Mouse (Mus musculus) kidney, postnatal 0 days (tissue): Measurements from ENCODE around the gene Samd4b. TPM values are rescaled to one million over a fixed set of nuclear protein-coding genes. Genes with fewer than 3 reads are reported as not detected.
A peak's percentile ranks its signal among the peaks of the same experiment; 100 is the strongest.
"Not testable (repeated sequence)": the region's sequence is repeated elsewhere in the genome, so short reads cannot be mapped to it uniquely, and the experiment has no call there.

Source experiments
- ATAC-seq: fragments of 200-750 bp; cut with Nextera tagmentation; replicated peaks from 2 replicates; pipeline ENCODE4 v1.8.0; 2017; ENCODE audit warnings: low read depth, moderate number of reproducible peaks, moderate TSS enrichment, moderate library complexity; ENCODE audit not compliant: low FRiP score
- DNase-seq: peaks from one replicate; pipeline ENCODE4 v3.0.0-alpha.2; 2016; ENCODE audit warnings: low spot score
- H3K27ac ChIP-seq: fragments of 300-500 bp; sonication (generic); 2 replicates; pipeline ENCODE4 v1.5.1; 2014; ENCODE audit warnings: mild to moderate bottlenecking
- H3K27me3 ChIP-seq: fragments of 300-500 bp; sonication (generic); 2 replicates; pipeline ENCODE4 v1.6.1; 2014; ENCODE audit warnings: low read length, mixed read lengths; ENCODE audit not compliant: insufficient read depth
- H3K36me3 ChIP-seq: fragments of 300-500 bp; sonication (generic); 2 replicates; pipeline ENCODE4 v1.6.1; 2014; ENCODE audit warnings: low read length, mixed read lengths; ENCODE audit not compliant: insufficient read depth
- H3K4me1 ChIP-seq: fragments of 300-500 bp; sonication (generic); replicated peaks from 2 replicates; pipeline ENCODE4 v1.6.1; 2014; ENCODE audit warnings: antibody characterized with exemption, low read length, mixed read lengths; ENCODE audit not compliant: insufficient read depth
- H3K4me2 ChIP-seq: fragments of 300-500 bp; sonication (generic); 2 replicates; pipeline ENCODE4 v1.6.1; 2014; ENCODE audit warnings: mild to moderate bottlenecking, low read length, moderate library complexity, mixed read lengths
- H3K4me3 ChIP-seq: fragments of 300-500 bp; sonication (generic); replicated peaks from 2 replicates; pipeline ENCODE4 v1.5.1; 2014; ENCODE audit warnings: low read depth, low read length
- H3K9ac ChIP-seq: fragments of 300-500 bp; sonication (generic); 2 replicates; pipeline ENCODE4 v1.6.1; 2014; ENCODE audit warnings: low read depth, low read length
- H3K9me3 ChIP-seq: fragments of 300-500 bp; sonication (generic); replicated peaks from 2 replicates; pipeline ENCODE4 v1.6.1; 2016; ENCODE audit warnings: low read length, inconsistent platforms, mixed read lengths
- CTCF ChIP-seq: IDR thresholded peaks from 2 replicates; pipeline ENCODE4 v1.5.1; 2016; ENCODE audit warnings: antibody characterized with exemption, low read depth, mild to moderate bottlenecking, moderate library complexity
- WGBS: fragments of 180-500 bp; shearing (Covaris S2); extraction: QIAGEN DNeasy Blood & Tissue Kit; methylation state at CpG from one replicate; pipeline ENCODE4 v1.1.7; 2014; 5-methylcytosine and 5-hydroxymethylcytosine counted together
- polyA plus RNA-seq: library from polyadenylated mRNA; unstranded; fragments of >200 nt; fragmentation: Nextera tagmentation; extraction: Ambion mirVana; gene quantifications from 2 replicates; pipeline ENCODE4 v1.2.1, GENCODE M21; 2015

Gene Samd4b
- polyA plus RNA-seq, 1 experiment from 2014 or later = 19.5 TPM

DNA sequence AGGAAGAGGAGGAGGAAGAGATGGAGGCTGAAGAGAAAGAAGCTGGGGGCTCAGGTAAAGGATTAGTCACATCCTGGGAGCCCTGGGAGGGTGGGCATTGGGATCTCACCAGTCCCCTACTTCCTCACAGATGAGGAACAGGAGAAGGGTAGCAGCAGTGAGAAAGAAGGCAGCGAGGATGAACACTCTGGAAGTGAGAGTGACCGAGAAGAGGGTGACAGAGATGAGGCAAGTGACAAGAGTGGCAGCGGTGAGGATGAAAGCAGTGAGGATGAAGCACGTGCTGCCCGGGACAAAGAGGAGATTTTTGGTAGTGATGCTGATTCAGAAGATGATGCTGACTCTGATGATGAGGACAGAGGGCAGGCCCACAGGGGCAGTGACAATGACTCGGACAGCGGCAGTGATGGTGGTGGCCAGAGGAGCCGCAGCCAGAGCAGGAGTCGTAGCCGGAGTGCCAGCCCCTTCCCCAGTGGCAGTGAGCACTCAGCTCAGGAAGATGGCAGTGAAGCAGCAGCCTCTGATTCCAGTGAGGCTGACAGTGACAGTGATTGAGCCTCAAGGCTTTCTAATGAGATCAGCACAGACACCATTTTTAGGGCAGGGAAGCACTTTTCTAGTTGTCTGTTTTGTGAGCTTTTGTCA, 199.1 kb downstream of the Samd4b start:
- 88% methylated on average over 10 of the region's 10 CpGs for WGBS
- DNase-seq (no peak), ATAC-seq (no peak)
- H3K9me3 ChIP-seq = no peaks in the 10 kb centered on the region
- H3K9ac ChIP-seq = no peak overlapping the region
- H3K4me2 ChIP-seq = no peak overlapping the region
- no peak overlapping the region for H3K27ac ChIP-seq
- no peak overlapping the region for H3K4me3 ChIP-seq
- no peaks in the 10 kb centered on the region for H3K27me3 ChIP-seq
- no peaks in the 10 kb centered on the region for H3K4me1 ChIP-seq
- H3K36me3 ChIP-seq = peaks cover 67% of the 10 kb centered on the region
- no peak for TF ChIP-seq CTCF

DNA sequence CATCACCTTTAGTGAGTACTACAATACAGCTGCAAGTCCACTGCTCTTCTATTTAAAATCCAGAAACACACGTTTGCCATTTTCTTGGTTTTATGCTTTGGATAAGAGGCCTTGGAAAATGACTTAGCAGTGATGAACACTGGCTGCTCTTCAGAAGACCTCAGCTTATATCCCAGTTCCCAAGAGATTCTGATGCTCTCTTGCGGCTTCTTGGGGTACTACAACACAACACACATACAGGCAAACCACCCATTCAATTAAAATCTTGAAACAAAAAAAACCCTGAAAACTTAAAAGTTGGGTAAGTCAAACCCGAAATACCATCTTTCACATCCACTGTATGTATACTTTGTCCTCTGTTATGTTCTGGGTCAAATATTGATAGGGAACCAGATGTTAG, 199.9 kb downstream of the Samd4b start:
- TF ChIP-seq CTCF = peak; percentile 60
- no peak overlapping the region for H3K9ac ChIP-seq
- H3K27me3 ChIP-seq = no peaks in the 10 kb centered on the region
- WGBS = 62% methylated on average over 3 of the region's 3 CpGs
- ATAC-seq (no peak), DNase-seq (peak; percentile 71)
- H3K9me3 ChIP-seq = no peaks in the 10 kb centered on the region
- peaks cover 59% of the 10 kb centered on the region for H3K36me3 ChIP-seq
- H3K4me2 ChIP-seq = no peak overlapping the region
- no peaks in the 10 kb centered on the region for H3K4me1 ChIP-seq
- H3K27ac ChIP-seq = no peak overlapping the region
- H3K4me3 ChIP-seq = no peak overlapping the region

DNA sequence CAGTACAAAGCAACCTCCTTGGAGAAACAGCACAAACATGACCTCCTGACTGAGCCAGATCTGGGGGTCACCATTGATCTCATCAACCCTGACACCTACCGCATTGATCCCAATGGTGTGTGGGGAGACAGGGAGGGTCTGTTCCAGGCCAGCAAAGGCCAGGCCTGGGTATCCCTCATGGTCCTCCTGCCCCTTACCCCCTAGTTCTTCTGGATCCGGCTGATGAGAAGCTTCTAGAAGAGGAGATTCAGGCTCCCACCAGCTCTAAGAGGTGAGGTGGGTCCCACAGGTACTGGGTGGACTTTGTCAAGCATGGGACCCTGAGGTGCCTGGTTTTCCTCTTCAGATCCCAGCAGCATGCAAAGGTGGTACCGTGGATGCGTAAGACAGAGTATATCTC, 202.5 kb downstream of the Samd4b start:
- no peaks in the 10 kb centered on the region for H3K27me3 ChIP-seq
- H3K27ac ChIP-seq = no peak overlapping the region
- 0 out of 2 replicates have a peak, but pooled peaks cover 6% of the 10 kb centered on the region for H3K4me1 ChIP-seq
- peaks cover 36% of the 10 kb centered on the region for H3K36me3 ChIP-seq
- no peak overlapping the region for H3K9ac ChIP-seq
- TF ChIP-seq CTCF = no peak
- no peaks in the 10 kb centered on the region for H3K9me3 ChIP-seq
- no peak overlapping the region for H3K4me3 ChIP-seq
- DNase-seq (no peak), ATAC-seq (no peak)
- H3K4me2 ChIP-seq = no peak overlapping the region
- 98% methylated on average over 4 of the region's 4 CpGs for WGBS

DNA sequence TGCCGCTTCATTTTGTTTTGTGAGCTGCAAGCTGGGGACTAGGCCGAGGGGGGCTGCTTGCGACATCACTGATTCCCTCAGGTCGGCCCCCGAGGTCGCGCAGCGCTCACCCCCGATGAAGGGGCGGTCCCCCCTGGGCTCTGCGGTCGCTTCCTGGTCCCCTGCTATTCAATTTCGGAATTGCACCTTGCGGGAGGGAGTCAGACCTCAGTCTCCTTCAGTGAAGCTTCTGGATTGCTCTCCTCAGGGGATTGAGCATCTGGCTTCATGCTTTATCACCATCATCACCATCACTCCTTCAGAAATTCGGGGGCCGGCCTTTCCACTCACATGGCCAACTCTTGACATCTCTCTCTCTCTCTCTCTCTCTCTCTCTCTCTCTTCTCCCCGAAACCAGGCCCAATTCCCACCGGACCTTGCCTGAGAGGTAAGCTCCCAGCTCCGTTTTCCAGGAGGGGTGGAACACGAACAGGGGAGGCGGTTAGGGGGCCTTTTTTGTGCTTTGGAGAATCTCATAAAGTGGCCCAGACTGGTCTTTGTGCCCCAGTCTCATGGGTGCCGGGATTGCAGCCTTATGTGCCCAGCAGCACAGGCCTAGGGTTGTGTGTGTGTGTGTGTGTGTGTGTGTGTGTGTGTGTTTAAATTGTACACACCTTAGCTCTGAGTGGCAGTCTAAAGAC, 204.5 kb downstream of the Samd4b start:
- Histone ChIP-seq H3K9me3 (no peaks in the 10 kb centered on the region), H3K4me3 (peak overlapping the region; percentile 82), H3K27ac (peak overlapping the region; percentile 72), H3K27me3 (no peaks in the 10 kb centered on the region), H3K36me3 (peaks cover 29% of the 10 kb centered on the region; the same call in 1 of the 2 replicates), H3K4me2 (peak overlapping the region; percentile 95), H3K4me1 (0 out of 2 replicates have a peak, but pooled peaks cover 6% of the 10 kb centered on the region), H3K9ac (peak overlapping the region; percentile 90)
- TF ChIP-seq CTCF = no peak
- 5% methylated on average over 22 of the region's 22 CpGs for WGBS
- ATAC-seq = no peak
- no peak for DNase-seq

DNA sequence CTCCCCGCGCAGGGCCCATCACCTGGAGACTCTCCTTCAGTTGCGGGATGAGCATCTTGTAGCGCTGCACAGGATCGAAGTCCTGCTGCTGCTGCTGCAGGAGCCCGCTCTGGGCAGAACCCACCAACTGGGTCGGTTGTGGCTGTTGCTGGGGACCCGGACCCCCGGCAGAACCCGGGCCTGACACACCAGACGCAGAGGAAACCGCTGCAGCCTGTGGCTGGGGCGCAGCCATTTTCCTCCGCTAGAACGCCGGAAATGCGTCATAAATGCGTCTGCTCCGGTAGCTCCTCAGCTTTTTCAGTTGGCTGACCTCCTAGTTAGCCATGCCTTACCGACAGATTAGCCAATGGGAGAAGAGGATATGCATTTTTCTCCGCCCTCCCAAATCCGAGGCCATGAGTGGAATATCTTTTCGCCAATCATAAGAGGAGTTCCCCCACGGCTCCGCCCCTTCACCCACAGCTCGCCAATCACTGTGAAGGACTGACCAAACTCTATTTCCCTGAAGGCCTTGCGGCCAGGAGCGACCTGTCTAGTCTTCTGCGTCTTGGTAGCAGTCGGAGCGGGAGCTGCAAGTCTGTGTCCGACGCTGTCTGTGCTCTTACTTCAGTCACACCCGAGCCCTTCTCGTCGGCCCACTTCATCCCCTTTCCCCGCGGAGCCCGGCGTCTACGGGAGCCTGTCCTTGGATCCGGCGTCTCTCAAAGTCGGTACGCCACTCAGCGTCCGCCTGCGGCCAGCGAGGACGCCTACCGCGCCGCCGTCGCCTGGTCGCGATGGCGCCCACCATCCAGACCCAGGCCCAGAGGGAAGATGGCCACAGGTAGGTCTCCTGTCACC, 205.3 kb downstream of the Samd4b start, which contains the start of the genes Med29 and Paf1:
Med29 (minus strand) TSS at position 280 of the 843 bp plus-strand sequence.
Paf1 (plus strand) TSS at position 523 of the 843 bp plus-strand sequence.
- Histone ChIP-seq H3K4me3 (peak within 1 kb of the TSS; percentile 82), H3K27ac (peak within 1 kb of the TSS; percentile 76), H3K4me2 (peak within 1 kb of the TSS; percentile 95), H3K9me3 (no peaks in the 10 kb centered on the region), H3K4me1 (0 out of 2 replicates have a peak, but pooled peaks cover 6% of the 10 kb centered on the region), H3K27me3 (no peaks in the 10 kb centered on the region), H3K9ac (peak within 1 kb of the TSS; percentile 90), H3K36me3 (peaks cover 32% of the 10 kb centered on the region; the same call in 1 of the 2 replicates)
- DNase-seq = peak; percentile 100
- under 1% methylated on average over 58 of the region's 58 CpGs for WGBS
- peak; percentile 97 for ATAC-seq
- TF ChIP-seq CTCF = no peak

DNA sequence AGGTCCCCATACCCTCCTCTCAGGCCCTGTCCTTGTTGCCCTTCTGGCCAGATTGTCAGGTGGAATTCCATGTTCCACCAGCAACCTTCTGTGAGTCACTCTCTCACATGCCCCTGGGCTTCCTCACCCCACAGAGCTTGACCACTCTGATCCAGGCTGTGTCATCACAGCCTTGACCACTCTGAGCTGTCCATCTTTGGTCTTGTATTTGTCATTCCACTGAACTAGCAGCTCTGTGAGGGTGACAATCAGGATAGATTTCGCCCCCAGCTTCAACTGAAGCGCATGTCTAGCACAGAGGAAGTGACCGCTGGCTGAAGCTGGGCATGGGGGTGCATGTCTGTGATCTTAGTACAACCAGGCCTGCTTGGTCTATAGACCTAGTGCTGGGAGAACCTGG, 207.6 kb downstream of the Samd4b start:
- H3K36me3 ChIP-seq = peaks cover 22% of the 10 kb centered on the region; the same call in 1 of the 2 replicates
- no peaks in the 10 kb centered on the region for H3K27me3 ChIP-seq
- H3K4me2 ChIP-seq = no peak overlapping the region
- WGBS = 96% methylated on average over 3 of the region's 3 CpGs
- no peaks in the 10 kb centered on the region for H3K9me3 ChIP-seq
- no peak for TF ChIP-seq CTCF
- DNase-seq (no peak), ATAC-seq (no peak)
- 0 out of 2 replicates have a peak, but pooled peaks cover 6% of the 10 kb centered on the region for H3K4me1 ChIP-seq
- no peak overlapping the region for H3K9ac ChIP-seq
- H3K4me3 ChIP-seq = no peak overlapping the region
- no peak overlapping the region for H3K27ac ChIP-seq

DNA sequence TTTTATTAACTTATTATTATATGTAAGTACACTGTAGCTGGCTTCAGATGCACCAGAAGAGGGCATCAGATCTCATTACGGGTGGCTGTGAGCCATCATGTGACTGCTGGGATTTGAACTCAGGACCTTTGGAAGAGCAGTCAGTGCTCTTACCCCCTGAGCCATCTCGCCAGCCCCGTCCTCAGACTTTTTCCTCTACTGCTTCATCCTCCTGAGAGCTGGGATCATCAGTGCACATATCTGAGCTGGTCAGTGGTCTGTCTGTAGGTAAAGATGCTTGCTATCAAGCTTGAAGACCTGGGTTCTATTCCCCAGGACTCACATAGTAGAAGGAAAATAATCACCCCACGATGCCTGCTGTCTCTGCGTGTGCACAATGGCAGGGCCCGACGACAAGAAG, 210.6 kb downstream of the Samd4b start:
- H3K9me3 ChIP-seq, ATAC-seq, DNase-seq, H3K27ac ChIP-seq, H3K4me2 ChIP-seq, H3K27me3 ChIP-seq, H3K4me3 ChIP-seq, H3K9ac ChIP-seq: not testable (repeated sequence)
- peaks cover 18% of the 10 kb centered on the region for H3K4me1 ChIP-seq
- H3K36me3 ChIP-seq = peaks cover 19% of the 10 kb centered on the region; the same call in 1 of the 2 replicates
- 85% methylated on average over 7 of the region's 7 CpGs for WGBS

DNA sequence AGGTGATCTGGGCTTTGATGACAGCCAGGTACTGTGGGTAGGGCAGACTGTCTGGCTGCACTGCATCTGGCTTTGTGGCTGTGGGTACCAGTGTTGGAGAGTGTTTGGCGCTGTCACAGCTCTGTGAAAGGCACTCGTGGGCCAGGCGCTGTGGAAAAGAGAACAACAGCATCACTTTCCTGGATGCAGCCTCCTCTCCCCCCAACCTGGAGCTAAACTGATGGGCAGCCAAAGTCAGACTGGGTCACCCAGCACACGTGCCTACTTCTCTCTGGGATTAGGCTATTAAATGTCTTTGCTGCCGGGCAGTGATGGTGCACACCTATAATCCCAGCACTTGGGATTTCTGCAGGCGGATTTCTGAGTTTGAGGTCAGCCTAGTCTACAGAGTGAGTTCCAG, 211.1 kb downstream of the Samd4b start:
- not testable (repeated sequence) for H3K4me3 ChIP-seq, DNase-seq, H3K9ac ChIP-seq, H3K27ac ChIP-seq, H3K27me3 ChIP-seq, H3K4me2 ChIP-seq, H3K9me3 ChIP-seq
- Histone ChIP-seq H3K4me1 (peaks cover 19% of the 10 kb centered on the region), H3K36me3 (peaks cover 19% of the 10 kb centered on the region; the same call in 1 of the 2 replicates)
- ATAC-seq = peak; percentile 4; the same call in 1 of the 2 replicates
- WGBS = 74% methylated on average over 6 of the region's 6 CpGs
